Mouse (Mus musculus) embryonic fibroblast, embryonic 13.5 days (primary cell): ENCODE results near the gene Nek4.

Experiments used
- CTCF ChIP-seq: IDR thresholded peaks from 2 replicates; pipeline ENCODE4 v1.5.1; 2011; ENCODE audit warnings: mild to moderate bottlenecking, control low read depth, low read length, moderate library complexity, borderline replicate concordance; ENCODE audit not compliant: insufficient read depth
- POLR2A ChIP-seq: IDR thresholded peaks from 2 replicates; pipeline ENCODE4 v1.6.1; 2011; ENCODE audit warnings: low read depth, mild to moderate bottlenecking, control low read depth, low read length, moderate library complexity

GRCm38 (mm10) chr14:30974204-30974603 is 23.0 kb downstream of the Nek4 start:
- TF ChIP-seq CTCF (no peak), POLR2A (peak; percentile 44; the same call in 1 of the 2 replicates)
